Mouse (Mus musculus): Measurements from ENCODE around the gene Cbfa2t3. TPM values are rescaled to one million over a fixed set of nuclear protein-coding genes. Genes with fewer than 3 reads are reported as not detected.
A peak's percentile ranks its signal among the peaks of the same experiment; 100 is the strongest.

The Cbfa2t3 gene
- total RNA-seq, 2 experiments from 2014 or later, result 40.0 to 43.6 TPM

DNA sequence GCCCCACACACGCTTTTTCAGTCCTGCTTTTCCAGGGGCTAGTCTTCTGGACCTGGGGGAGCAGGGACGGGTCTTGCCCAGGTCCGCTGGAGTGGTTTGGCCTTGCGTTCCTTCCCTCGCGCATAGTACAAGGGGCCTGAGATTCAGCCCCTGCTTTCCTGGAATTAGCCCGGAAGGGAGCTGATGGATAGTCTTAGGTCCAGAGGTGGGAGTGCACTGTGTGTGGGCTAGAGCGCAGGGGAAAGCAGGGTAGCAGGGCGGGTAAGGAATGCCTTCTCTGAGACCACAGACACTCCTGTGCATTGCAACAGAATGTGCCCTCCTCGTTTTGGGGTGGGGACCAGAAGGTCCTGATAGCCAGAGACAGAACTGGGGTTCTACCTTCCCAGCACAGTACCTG is 121.8 kb downstream of the Cbfa2t3 start:
- no peak for DNase-seq (ENCODE audit: extremely low spot score in 1 of 2, low spot score in 1 of 2)

DNA sequence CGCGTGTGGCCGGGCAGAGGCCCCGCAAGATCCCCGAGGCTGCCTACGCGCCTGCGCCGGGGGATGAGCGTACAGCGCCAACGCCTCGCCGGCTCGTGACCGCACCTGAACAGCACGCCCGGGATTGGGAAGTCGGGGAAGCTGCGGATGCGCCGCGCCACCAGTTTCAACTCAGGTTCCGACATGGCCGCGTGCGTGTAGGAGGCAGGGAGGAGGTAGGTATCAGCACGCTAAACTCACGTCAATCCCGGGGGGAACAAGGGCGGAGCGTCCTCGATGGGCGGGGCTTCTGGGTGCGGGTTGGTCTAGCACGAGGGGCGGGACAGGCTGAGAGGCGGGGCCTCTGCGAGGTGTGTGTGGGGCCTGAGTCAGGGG is 122.3 kb downstream of the Cbfa2t3 start, which contains the start of gene Aprt:
Gene Aprt, minus strand, starts transcription at position 262 of the 375 bp plus-strand sequence.
- peak; percentile 83 to 86 for DNase-seq (ENCODE audit: extremely low spot score in 1 of 2, low spot score in 1 of 2)

DNA sequence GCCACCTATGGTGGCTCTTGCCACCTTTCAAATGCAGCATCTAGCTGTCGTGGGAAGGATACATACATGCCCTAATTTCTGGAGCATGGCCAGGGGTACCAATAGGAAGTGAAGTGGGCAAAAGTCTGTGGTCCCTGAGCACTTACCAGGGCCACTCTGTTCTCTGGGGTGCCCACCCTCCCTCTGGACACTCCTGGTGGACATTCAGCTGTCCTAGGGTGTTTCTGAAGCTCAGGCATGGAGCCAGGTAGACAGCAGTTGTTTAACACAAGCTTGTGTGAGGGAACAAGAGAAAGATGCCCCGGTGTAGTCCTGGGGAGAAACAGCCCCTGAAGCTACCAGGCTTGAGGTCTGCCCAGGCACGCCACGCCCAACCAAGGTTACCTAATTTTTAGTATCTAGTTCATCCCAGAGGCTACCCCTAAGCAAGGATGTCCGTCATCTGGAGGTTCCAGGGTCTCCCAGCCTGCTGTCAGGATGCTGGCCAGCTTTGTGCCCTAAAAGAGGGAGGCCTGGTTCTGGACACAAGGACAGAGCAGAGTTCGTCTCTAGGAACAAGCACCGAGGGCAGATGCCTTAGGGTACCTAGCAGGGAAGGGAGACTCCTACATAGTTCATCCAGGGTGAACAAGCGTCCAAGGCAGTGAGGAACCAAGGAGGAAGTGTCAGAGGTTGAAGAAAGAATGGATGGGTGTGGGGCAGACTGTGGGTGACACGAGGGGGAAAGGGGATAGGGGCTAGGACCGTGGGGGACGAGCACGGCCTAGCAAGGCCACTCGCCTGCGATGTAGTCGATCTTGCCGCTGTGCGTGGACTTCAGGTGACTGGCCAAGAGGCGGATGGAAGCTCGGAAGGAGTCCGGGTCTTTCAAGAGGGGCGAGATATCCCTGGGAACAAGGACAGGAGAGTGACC is 122.9 kb downstream of the Cbfa2t3 start:
- no peak for DNase-seq (ENCODE audit: extremely low spot score in 1 of 2, low spot score in 1 of 2)

DNA sequence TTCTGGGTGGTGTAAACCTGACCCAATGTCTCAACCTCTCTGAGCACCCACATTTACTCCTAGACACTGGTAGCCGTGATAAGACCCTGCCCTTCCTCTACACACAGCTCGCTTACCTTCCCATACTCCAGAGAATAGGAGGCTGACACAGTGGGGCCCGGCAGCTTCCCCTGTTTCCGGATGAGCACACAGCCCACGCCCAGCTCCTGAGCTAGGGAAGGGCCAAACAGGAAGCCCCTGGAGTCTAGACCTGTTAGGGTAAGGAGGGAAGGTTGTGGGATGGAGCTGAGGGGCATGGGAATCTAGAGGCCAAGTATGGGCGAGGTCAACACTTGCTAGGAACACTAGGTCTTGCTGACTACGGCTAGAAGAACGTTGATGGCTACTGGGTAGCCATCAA is 123.6 kb downstream of the Cbfa2t3 start:
- DNase-seq (ENCODE audit: extremely low spot score in 1 of 2, low spot score in 1 of 2), result no peak

Small RNAs within 50 kb of the gene (microRNA-seq; reads per million reads assigned to microRNA genes)
- gene Mir6396, result 0 reads per million in 2 experiments

Other genes starting within 250 kb of the Cbfa2t3 start
- not detected for gene Snai3, start 238.4 kb downstream of the Cbfa2t3 start, total RNA-seq (2021)
- 10 to 100 TPM; 26.0 to 35.0 TPM for gene Rnf166, start 223.0 kb downstream of the Cbfa2t3 start, total RNA-seq (2021)
- 10 to 100 TPM; 22.1 to 22.2 TPM for gene Ctu2, start 223.0 kb downstream of the Cbfa2t3 start, total RNA-seq (2021)
- 1 to 10 TPM; 3.6 to 5.7 TPM for gene Piezo1, start 147.8 kb downstream of the Cbfa2t3 start, total RNA-seq (2021)
- gene Cdt1, start 131.1 kb downstream of the Cbfa2t3 start, total RNA-seq (2021), result 1 to 10 TPM; 1.1 to 1.6 TPM
- 10 to 100 TPM; 62.5 to 69.6 TPM for gene Aprt, start 122.2 kb downstream of the Cbfa2t3 start, total RNA-seq (2021)
- gene Galns, start 87.6 kb downstream of the Cbfa2t3 start, total RNA-seq (2021), result 10 to 100 TPM; 11.2 TPM
- gene Trappc2l, start 87.5 kb downstream of the Cbfa2t3 start, total RNA-seq (2021), result 10 to 100 TPM; 75.2 to 87.6 TPM
- gene Pabpn1l, start 76.4 kb downstream of the Cbfa2t3 start, total RNA-seq (2021), result under 1 TPM in 1 of 2 experiments, not detected in 1; 0.45 TPM
- 10 to 100 TPM; 14.8 to 22.0 TPM for gene Acsf3, start 76.4 kb upstream of the Cbfa2t3 start, total RNA-seq (2021)
- gene Cdh15, start 148.9 kb upstream of the Cbfa2t3 start, total RNA-seq (2021), result 1 to 10 TPM in 1 of 2 experiments, under 1 TPM in 1; 0.70 to 1.2 TPM